Mouse (Mus musculus) brain, embryonic 14.5 days (tissue): Measurements from ENCODE around the gene Kdr.

ENCODE experiments used
- CTCF ChIP-seq: fragments of 200-500 bp; IDR thresholded peaks from 2 replicates; pipeline ENCODE4 v1.5.1; 2012; ENCODE audit warnings: inconsistent platforms, mild to moderate bottlenecking, moderate library complexity, borderline replicate concordance; ENCODE audit not compliant: insufficient read depth, insufficient read length; ENCODE audit errors: extremely low read depth
- POLR2A ChIP-seq: fragments of 200-500 bp; IDR thresholded peaks from 2 replicates; pipeline ENCODE4 v1.6.1; 2012; ENCODE audit warnings: mild to moderate bottlenecking, inconsistent platforms, borderline replicate concordance; ENCODE audit not compliant: poor library complexity, insufficient read depth, insufficient read length, severe bottlenecking; ENCODE audit errors: extremely low read depth

- no peak for TF ChIP-seq POLR2A
- TF ChIP-seq CTCF = no peak
Observed at GRCm38 (mm10) chr5:75917231-75917630, 61.0 kb downstream of the Kdr start.
